Mouse (Mus musculus) forebrain, embryonic 11.5 days (tissue): ENCODE results near the gene Prelid3b. TPM values are rescaled to one million over a fixed set of nuclear protein-coding genes. Genes with fewer than 3 reads are reported as not detected.

Experiments
- ATAC-seq: fragments of 200-750 bp; cut with Nextera tagmentation; replicated peaks from 2 replicates; pipeline ENCODE4 v1.8.0; 2017; ENCODE audit warnings: moderate TSS enrichment; ENCODE audit not compliant: low FRiP score
- DNase-seq: peaks from one replicate; pipeline ENCODE4 v3.0.0-alpha.2; 2017; ENCODE audit warnings: low spot score
- H3K27ac ChIP-seq: fragments of 300-500 bp; sonication (generic); 2 replicates; pipeline ENCODE4 v1.5.1; 2014; ENCODE audit warnings: low read depth, low read length
- H3K27me3 ChIP-seq: fragments of 300-500 bp; sonication (generic); 2 replicates; pipeline ENCODE4 v1.6.1; 2014; ENCODE audit warnings: mild to moderate bottlenecking, low read length, mixed read lengths; ENCODE audit not compliant: control insufficient read depth, insufficient read depth
- H3K36me3 ChIP-seq: fragments of 300-500 bp; sonication (generic); 2 replicates; pipeline ENCODE4 v1.6.1; 2014; ENCODE audit warnings: mild to moderate bottlenecking, low read length, moderate library complexity, mixed read lengths; ENCODE audit not compliant: control insufficient read depth, insufficient read depth
- H3K4me1 ChIP-seq: fragments of 300-500 bp; sonication (generic); replicated peaks from 2 replicates; pipeline ENCODE4 v1.6.1; 2014; ENCODE audit warnings: low read length, mixed read lengths; ENCODE audit not compliant: control insufficient read depth, insufficient read depth
- H3K4me2 ChIP-seq: fragments of 300-500 bp; sonication (generic); 2 replicates; pipeline ENCODE4 v1.6.1; 2014; ENCODE audit warnings: low read depth, mild to moderate bottlenecking, low read length, moderate library complexity, mixed read lengths; ENCODE audit not compliant: severe bottlenecking
- H3K4me3 ChIP-seq: fragments of 300-500 bp; sonication (generic); 2 replicates; pipeline ENCODE4 v1.5.1; 2014; ENCODE audit warnings: low read depth, low read length
- H3K9ac ChIP-seq: fragments of 300-500 bp; sonication (generic); 2 replicates; pipeline ENCODE4 v1.6.1; 2014; ENCODE audit warnings: low read length
- H3K9me3 ChIP-seq: fragments of 300-500 bp; sonication (generic); 2 replicates; pipeline ENCODE4 v1.6.1; 2016; ENCODE audit warnings: low read length, mixed read lengths; ENCODE audit not compliant: control insufficient read depth
- WGBS: fragments of 180-500 bp; shearing (Covaris S2); extraction: QIAGEN DNeasy Blood & Tissue Kit; methylation state at CpG from one replicate; pipeline ENCODE4 v1.1.7; 2014; 5-methylcytosine and 5-hydroxymethylcytosine counted together
- polyA plus RNA-seq: library from polyadenylated mRNA; unstranded; fragments of >200 nt; fragmentation: Nextera tagmentation; extraction: Ambion mirVana; gene quantifications from 2 replicates; pipeline ENCODE4 v1.2.1, GENCODE M21; 2014

Gene Prelid3b
- polyA plus RNA-seq, 1 experiment from 2014 or later, result 132 TPM

DNA sequence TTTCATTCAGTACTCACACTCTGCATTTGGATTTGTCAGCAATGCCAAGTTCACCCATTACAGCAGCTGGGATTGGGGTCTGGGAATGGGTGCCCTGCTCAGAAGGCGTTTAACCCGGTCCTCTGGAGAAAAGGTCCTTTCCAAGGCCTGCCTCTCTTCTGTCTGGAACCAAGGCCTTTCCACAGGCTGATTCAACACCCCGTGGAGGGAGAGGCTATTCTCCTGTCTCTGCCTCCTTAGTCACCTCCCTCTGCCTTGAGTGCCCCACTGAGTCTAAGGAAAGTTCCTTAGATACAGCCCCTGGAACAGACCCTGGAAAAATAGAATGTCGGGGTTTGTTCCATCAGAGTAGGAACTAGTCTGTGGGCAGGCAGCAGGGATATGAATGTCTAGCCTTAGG lies 24.5 kb downstream of the Prelid3b start:
- Histone ChIP-seq H3K9me3 (no peaks in the 10 kb centered on the region), H3K27ac (no peak overlapping the region), H3K4me2 (no peak overlapping the region), H3K27me3 (no peaks in the 10 kb centered on the region), H3K36me3 (no peaks in the 10 kb centered on the region), H3K4me1 (peaks cover 2% of the 10 kb centered on the region; the same call in 1 of the 2 replicates), H3K9ac (no peak overlapping the region), H3K4me3 (no peak overlapping the region)
- ATAC-seq (no peak), DNase-seq (no peak)
- WGBS, result 88% methylated on average over 4 of the region's 4 CpGs

DNA sequence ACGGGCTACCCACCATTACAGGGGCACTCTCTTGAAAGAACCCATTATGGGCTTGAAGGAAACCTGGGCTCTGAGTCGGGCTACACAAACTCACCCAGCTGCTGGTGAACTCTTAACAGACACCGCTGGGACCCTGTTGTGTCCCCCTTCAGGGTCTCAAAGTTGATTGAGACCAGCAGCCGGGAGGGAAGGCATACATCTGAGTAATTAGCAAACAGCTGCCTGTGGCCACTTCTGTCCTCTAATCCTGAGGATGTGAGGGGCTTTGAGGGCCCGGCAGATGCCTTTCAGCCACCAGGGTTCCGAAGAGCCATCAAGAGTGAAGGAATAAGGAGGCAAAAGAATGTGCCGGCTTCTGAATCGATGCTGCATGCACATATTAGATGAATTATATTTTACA lies 26.0 kb downstream of the Prelid3b start:
- no peak for ATAC-seq
- Histone ChIP-seq H3K9ac (no peak overlapping the region), H3K4me2 (no peak overlapping the region), H3K9me3 (no peaks in the 10 kb centered on the region), H3K4me1 (peaks cover 2% of the 10 kb centered on the region; the same call in 1 of the 2 replicates), H3K27me3 (no peaks in the 10 kb centered on the region), H3K4me3 (no peak overlapping the region), H3K36me3 (no peaks in the 10 kb centered on the region), H3K27ac (no peak overlapping the region)
- WGBS, result 58% methylated on average over 8 of the region's 8 CpGs
- no peak for DNase-seq

DNA sequence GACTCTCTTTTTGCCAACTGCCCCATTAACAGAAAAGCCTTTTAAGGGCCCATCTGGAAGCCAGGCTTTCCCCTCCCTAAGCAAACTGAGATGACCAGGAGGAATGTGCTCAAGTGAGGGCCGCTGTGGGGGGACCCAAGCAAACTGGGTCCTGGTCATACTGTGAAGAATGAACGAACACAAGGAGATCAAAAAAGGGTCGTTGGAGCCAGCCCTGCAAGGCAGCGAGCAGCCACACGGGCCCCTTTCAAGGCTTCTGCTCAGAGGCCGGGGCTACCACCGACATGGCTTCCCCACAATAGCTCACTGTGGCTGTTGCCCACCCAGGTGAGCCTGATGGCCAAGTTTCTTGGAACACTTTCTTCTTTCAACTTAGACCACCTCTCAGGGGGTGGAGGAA lies 26.4 kb downstream of the Prelid3b start:
- ATAC-seq, result no peak

DNA sequence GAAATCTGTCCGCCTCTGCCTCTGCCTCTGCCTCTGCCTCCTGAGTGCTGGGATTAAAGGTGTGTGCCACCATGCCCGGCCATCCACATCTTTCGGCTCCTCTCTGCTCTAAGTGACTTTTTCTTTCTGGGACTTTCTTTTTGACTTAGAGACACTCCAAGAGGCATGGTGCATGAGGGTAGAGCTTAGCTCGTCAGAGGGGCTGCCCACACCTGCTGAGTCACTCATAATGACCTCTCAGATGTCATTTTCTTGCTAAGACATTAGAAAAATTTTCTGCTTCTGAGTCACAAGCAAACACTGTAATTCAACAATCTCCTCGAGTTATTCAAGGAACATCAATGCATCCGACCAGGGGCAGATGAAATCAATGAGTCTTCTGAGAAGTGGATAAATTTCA lies 27.9 kb downstream of the Prelid3b start:
- DNase-seq, result no peak
- Histone ChIP-seq H3K4me1 (peaks cover 2% of the 10 kb centered on the region; the same call in 1 of the 2 replicates), H3K4me3 (no peak overlapping the region), H3K9ac (no peak overlapping the region), H3K27me3 (no peaks in the 10 kb centered on the region), H3K36me3 (no peaks in the 10 kb centered on the region), H3K27ac (no peak overlapping the region), H3K9me3 (no peaks in the 10 kb centered on the region), H3K4me2 (no peak overlapping the region)
- WGBS, result 87% methylated on average over 6 of the region's 6 CpGs
- ATAC-seq, result no peak

More for the DNA sequence above, 26.4 kb downstream of the Prelid3b start:
- H3K27me3 ChIP-seq, result no peaks in the 10 kb centered on the region
- no peak overlapping the region for H3K4me2 ChIP-seq
- H3K36me3 ChIP-seq, result no peaks in the 10 kb centered on the region
- no peak overlapping the region for H3K9ac ChIP-seq
- 62% methylated on average over 7 of the region's 7 CpGs for WGBS
- no peak overlapping the region for H3K4me3 ChIP-seq
- no peaks in the 10 kb centered on the region for H3K9me3 ChIP-seq
- no peak overlapping the region for H3K27ac ChIP-seq
- peaks cover 2% of the 10 kb centered on the region; the same call in 1 of the 2 replicates for H3K4me1 ChIP-seq
- no peak for DNase-seq

DNA sequence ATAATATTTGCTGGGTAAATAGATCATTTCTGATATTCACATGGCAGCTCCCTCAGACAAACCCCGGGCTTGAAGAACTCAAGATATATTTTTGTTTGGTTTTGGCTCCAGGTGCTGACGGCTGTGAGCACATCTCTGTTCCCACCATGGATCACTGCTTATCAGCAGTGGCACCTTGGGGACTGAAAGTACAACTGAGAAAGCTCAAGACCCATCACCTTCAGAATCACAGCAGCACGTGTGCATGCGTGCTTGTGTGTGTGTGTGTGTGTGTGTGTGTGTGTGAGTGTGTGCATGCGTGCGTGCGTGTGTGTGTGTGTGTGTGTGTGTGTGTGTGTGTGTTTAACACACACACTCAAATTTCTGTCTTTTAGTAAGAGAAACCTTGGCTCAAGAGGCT lies 28.5 kb downstream of the Prelid3b start:
- no peaks in the 10 kb centered on the region for H3K27me3 ChIP-seq
- H3K9me3 ChIP-seq, result no peaks in the 10 kb centered on the region
- ATAC-seq (no peak), DNase-seq (no peak)
- H3K4me3 ChIP-seq, result no peak overlapping the region
- no peak overlapping the region for H3K27ac ChIP-seq
- no peak overlapping the region for H3K9ac ChIP-seq
- peaks cover 2% of the 10 kb centered on the region; the same call in 1 of the 2 replicates for H3K4me1 ChIP-seq
- WGBS, result 90% methylated on average over 7 of the region's 7 CpGs
- no peak overlapping the region for H3K4me2 ChIP-seq
- H3K36me3 ChIP-seq, result no peaks in the 10 kb centered on the region

DNA sequence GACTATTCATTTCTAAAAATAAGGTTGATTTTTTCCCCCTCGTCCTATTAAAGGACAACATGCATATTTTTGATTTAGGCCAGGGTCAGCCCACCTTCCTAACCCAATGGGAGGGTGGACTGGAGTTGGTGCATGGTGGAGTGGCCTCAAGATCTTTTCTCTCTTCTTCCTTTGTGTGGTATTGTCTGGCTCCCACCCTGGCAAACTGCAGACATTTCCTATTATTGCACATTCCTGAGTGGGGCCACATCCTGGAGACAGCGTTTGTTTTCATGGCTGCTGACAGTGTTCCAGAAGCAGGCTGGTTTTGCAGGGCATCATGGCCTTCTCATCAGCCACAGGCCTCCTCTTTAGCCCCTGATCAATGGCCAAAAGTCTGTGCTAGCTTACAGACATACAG lies 29.8 kb downstream of the Prelid3b start:
- Histone ChIP-seq H3K9me3 (no peaks in the 10 kb centered on the region), H3K4me1 (peaks cover 7% of the 10 kb centered on the region)

DNA sequence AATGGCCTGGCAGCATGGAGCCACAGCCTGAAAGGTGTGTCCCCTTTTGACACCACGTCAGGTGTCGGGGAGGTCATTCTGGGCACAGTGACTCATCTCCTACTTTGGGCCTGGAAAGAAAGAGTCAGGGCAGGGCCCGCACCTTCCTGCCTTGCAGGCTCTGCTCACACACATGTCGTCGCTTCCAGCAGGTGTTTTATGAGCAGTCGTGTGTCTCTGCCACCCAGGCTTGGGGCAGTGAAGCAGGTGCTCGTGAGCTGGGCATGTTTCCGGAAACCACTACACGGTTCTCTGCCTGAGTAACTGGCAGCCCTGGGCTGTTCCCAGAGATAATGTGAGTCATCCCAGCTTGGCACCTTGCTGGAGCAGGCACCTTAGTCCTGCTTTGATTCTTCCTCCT lies 30.4 kb downstream of the Prelid3b start:
- Histone ChIP-seq H3K4me3 (no peak overlapping the region), H3K27ac (no peak overlapping the region), H3K4me1 (peaks cover 9% of the 10 kb centered on the region), H3K9me3 (no peaks in the 10 kb centered on the region), H3K27me3 (no peaks in the 10 kb centered on the region), H3K36me3 (no peaks in the 10 kb centered on the region), H3K4me2 (no peak overlapping the region), H3K9ac (no peak overlapping the region)
- no peak for DNase-seq
- no peak for ATAC-seq
- 85% methylated on average over 9 of the region's 9 CpGs for WGBS

More for the DNA sequence above, 29.8 kb downstream of the Prelid3b start:
- no peak overlapping the region for H3K27ac ChIP-seq
- H3K9ac ChIP-seq, result no peak overlapping the region
- H3K36me3 ChIP-seq, result no peaks in the 10 kb centered on the region
- no peak for DNase-seq
- no peaks in the 10 kb centered on the region for H3K27me3 ChIP-seq
- no peak for ATAC-seq
- H3K4me3 ChIP-seq, result no peak overlapping the region
- no peak overlapping the region for H3K4me2 ChIP-seq
- WGBS, result 70% methylated on average over 2 of the region's 2 CpGs

DNA sequence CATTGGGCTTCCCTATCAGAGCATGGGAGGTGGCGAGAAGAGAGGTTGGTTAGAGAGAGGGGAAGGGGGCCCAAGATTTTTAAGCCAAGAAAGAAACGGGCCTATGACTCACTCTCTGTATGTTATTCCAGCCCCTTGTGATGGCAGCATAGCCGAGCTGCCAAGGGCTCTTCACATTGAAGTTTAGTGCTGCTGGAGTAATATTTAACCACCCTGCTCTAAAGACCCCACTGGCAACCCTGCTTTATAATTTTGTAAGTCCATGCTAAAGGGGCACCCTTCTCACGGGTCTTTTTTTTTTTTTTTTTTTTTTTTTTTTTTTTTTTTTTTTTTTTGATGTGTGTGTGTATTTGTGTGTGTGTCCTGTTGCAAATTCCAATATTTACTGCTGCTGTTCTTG lies 31.0 kb downstream of the Prelid3b start:
- peaks cover 7% of the 10 kb centered on the region for H3K4me1 ChIP-seq
- WGBS, result 92% methylated on average over 4 of the region's 4 CpGs

DNA sequence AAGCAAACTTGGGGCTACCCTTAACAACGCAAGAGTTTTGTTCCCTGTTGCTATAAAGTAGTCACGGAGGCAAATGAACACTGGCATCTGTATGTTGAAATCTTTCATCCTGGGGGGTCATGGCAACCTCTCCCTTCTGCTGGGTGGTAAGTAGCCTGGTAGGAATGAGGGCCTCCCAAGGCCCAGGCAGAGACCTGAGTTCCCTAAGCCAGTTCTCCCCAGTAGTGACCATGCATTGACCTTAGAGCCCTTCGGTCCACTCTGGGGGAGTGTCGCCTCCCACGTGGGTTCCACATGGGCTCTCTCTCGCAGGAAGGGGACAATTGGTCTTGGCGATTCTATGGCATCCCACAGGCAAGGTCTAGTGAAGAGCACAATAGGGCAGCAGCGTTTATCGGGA lies 32.9 kb downstream of the Prelid3b start:
- WGBS, result 85% methylated on average over 9 of the region's 9 CpGs
- H3K4me2 ChIP-seq, result no peak overlapping the region
- DNase-seq (no peak), ATAC-seq (no peak)
- H3K9me3 ChIP-seq, result no peaks in the 10 kb centered on the region
- H3K4me1 ChIP-seq, result peaks cover 7% of the 10 kb centered on the region
- H3K9ac ChIP-seq, result no peak overlapping the region
- H3K4me3 ChIP-seq, result no peak overlapping the region
- no peaks in the 10 kb centered on the region for H3K36me3 ChIP-seq
- no peak overlapping the region for H3K27ac ChIP-seq
- H3K27me3 ChIP-seq, result no peaks in the 10 kb centered on the region

More for the DNA sequence above, 31.0 kb downstream of the Prelid3b start:
- Histone ChIP-seq H3K4me2 (no peak overlapping the region), H3K27me3 (no peaks in the 10 kb centered on the region), H3K9me3 (no peaks in the 10 kb centered on the region), H3K4me3 (no peak overlapping the region), H3K9ac (no peak overlapping the region), H3K36me3 (no peaks in the 10 kb centered on the region), H3K27ac (no peak overlapping the region)
- DNase-seq, result no peak
- ATAC-seq, result no peak
